Mouse (Mus musculus): ENCODE results near the gene Slc38a6. TPM values are rescaled to one million over a fixed set of nuclear protein-coding genes. Genes with fewer than 3 reads are reported as not detected.

Slc38a6 gene
- total RNA-seq, 1 experiment = 17.4 TPM

DNA sequence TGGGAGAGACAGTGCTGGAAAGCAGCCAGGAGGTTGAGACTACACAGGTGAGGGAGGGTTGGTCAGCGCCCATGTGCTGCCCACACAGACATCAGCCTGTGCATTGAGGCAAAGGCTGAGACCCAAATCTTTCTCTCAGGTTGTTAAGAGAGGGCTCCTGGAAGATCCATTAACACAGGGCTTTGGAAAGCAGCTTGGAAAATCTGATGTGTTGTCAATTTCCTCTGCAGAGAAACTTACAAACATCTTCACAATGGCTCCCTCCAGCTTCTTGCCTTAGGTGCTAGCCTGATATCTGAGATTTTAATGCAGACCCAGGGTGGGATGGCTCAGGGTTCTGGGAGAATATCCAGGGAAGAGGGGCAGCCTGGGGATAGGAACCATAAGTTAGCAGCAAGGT, 105.9 kb downstream of the Slc38a6 start:
- Histone ChIP-seq H3K4me1 (ENCODE audit: control insufficient read depth in 2 of 2, insufficient read depth in 2 of 2, low read length in 2 of 2, poor library complexity in 1 of 2) (peaks cover 0 to 11% of the 10 kb centered on the region in 2 experiments; a peak in 2 of 4 replicates), H3K27ac (ENCODE audit: insufficient read depth, low read depth, low read length, poor library complexity, severe bottlenecking) (no peak overlapping the region), H3K36me3 (ENCODE audit: control insufficient read depth, insufficient read depth, low read length, poor library complexity, severe bottlenecking) (no peaks in the 10 kb centered on the region), H3K9ac (ENCODE audit: insufficient read depth, low read depth, low read length, poor library complexity, severe bottlenecking) (no peak overlapping the region), H3K9me3 (ENCODE audit: control insufficient read depth, insufficient read depth, low read depth, low read length) (no peaks in the 10 kb centered on the region), H3K4me3 (ENCODE audit: insufficient read depth in 1 of 2, low read depth in 1 of 2, low read length in 2 of 2, poor library complexity in 1 of 2, severe bottlenecking in 1 of 2) (no peak overlapping the region)
- no peak for DNase-seq (ENCODE audit: low read depth, low spot score)
- in situ Hi-C loops (cut with MboI; ENCODE audit: low sequenced_read_pairs in 2 of 2, unreplicated experiment in 2 of 2) = no loop called here
- TF ChIP-seq ZC3H11A (IDR thresholded peaks at IDR 0.05; ENCODE audit: borderline replicate concordance, low read depth, low read length) (no peak), CHD2 (IDR thresholded peaks at IDR 0.05; ENCODE audit: low read depth, low read length) (no peak), ZNF384 (IDR thresholded peaks at IDR 0.05; ENCODE audit: low read depth, low read length) (no peak), MAFK (IDR thresholded peaks at IDR 0.05; ENCODE audit: insufficient read depth, low read depth, low read length) (no peak), HCFC1 (IDR thresholded peaks at IDR 0.05; ENCODE audit: borderline replicate concordance, insufficient read depth, low read length) (no peak)

DNA sequence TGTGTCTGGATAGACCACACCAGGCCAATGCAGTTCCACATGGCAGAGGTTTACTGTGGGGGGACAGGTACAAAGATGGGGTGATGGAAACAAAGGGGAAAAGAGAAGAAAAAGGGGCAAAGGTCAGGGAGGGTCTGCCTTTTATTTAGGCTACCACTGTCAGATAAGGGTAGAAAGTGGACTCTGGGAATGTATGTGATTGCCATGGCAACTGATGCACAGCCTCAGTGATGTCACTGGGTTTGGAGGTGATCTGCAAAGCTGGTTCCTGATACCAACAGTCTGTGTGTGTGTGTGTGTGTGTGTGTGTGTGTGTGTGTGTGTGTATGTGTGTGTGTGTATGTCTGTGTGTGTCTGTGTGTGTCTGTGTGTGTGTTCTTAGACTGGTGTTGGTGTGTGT, 106.4 kb downstream of the Slc38a6 start:
- no peak overlapping the region for H3K4me3 ChIP-seq (ENCODE audit: insufficient read depth in 1 of 2, low read depth in 1 of 2, low read length in 2 of 2, poor library complexity in 1 of 2, severe bottlenecking in 1 of 2)
- no peaks in the 10 kb centered on the region for H3K36me3 ChIP-seq (ENCODE audit: control insufficient read depth, insufficient read depth, low read length, poor library complexity, severe bottlenecking)
- H3K9ac ChIP-seq (ENCODE audit: insufficient read depth, low read depth, low read length, poor library complexity, severe bottlenecking) = no peak overlapping the region
- H3K4me1 ChIP-seq (ENCODE audit: control insufficient read depth in 2 of 2, insufficient read depth in 2 of 2, low read length in 2 of 2, poor library complexity in 1 of 2) = peaks cover 0 to 11% of the 10 kb centered on the region in 2 experiments; a peak in 2 of 4 replicates
- TF ChIP-seq CHD2 (IDR thresholded peaks at IDR 0.05; ENCODE audit: low read depth, low read length) = no peak
- no peak for TF ChIP-seq HCFC1 (IDR thresholded peaks at IDR 0.05; ENCODE audit: borderline replicate concordance, insufficient read depth, low read length)
- TF ChIP-seq MAFK (IDR thresholded peaks at IDR 0.05; ENCODE audit: insufficient read depth, low read depth, low read length) = no peak
- TF ChIP-seq ZC3H11A (IDR thresholded peaks at IDR 0.05; ENCODE audit: borderline replicate concordance, low read depth, low read length) = no peak
- no peak for TF ChIP-seq ZNF384 (IDR thresholded peaks at IDR 0.05; ENCODE audit: low read depth, low read length)
- no peak overlapping the region for H3K27ac ChIP-seq (ENCODE audit: insufficient read depth, low read depth, low read length, poor library complexity, severe bottlenecking)
- no peaks in the 10 kb centered on the region for H3K9me3 ChIP-seq (ENCODE audit: control insufficient read depth, insufficient read depth, low read depth, low read length)
- no peak for DNase-seq (ENCODE audit: low read depth, low spot score)
- in situ Hi-C loops (cut with MboI; ENCODE audit: low sequenced_read_pairs in 2 of 2, unreplicated experiment in 2 of 2) = no loop called here

- in situ Hi-C loops (cut with MboI; ENCODE audit: low sequenced_read_pairs in 2 of 2, unreplicated experiment in 2 of 2) = no loop called here
- no peak overlapping the region for H3K27ac ChIP-seq (ENCODE audit: insufficient read depth, low read depth, low read length, poor library complexity, severe bottlenecking)
- no peak overlapping the region for H3K9ac ChIP-seq (ENCODE audit: insufficient read depth, low read depth, low read length, poor library complexity, severe bottlenecking)
- DNase-seq (ENCODE audit: low read depth, low spot score) = no peak
- peaks cover 0 to 11% of the 10 kb centered on the region in 2 experiments; a peak in 2 of 4 replicates for H3K4me1 ChIP-seq (ENCODE audit: control insufficient read depth in 2 of 2, insufficient read depth in 2 of 2, low read length in 2 of 2, poor library complexity in 1 of 2)
- H3K9me3 ChIP-seq (ENCODE audit: control insufficient read depth, insufficient read depth, low read depth, low read length) = no peaks in the 10 kb centered on the region
- no peaks in the 10 kb centered on the region for H3K36me3 ChIP-seq (ENCODE audit: control insufficient read depth, insufficient read depth, low read length, poor library complexity, severe bottlenecking)
- TF ChIP-seq HCFC1 (IDR thresholded peaks at IDR 0.05; ENCODE audit: borderline replicate concordance, insufficient read depth, low read length) = no peak
- no peak overlapping the region for H3K4me3 ChIP-seq (ENCODE audit: insufficient read depth in 1 of 2, low read depth in 1 of 2, low read length in 2 of 2, poor library complexity in 1 of 2, severe bottlenecking in 1 of 2)
Observed at GRCm38 (mm10) chr12:73393881-73394291, 107.3 kb downstream of the Slc38a6 start.

DNA sequence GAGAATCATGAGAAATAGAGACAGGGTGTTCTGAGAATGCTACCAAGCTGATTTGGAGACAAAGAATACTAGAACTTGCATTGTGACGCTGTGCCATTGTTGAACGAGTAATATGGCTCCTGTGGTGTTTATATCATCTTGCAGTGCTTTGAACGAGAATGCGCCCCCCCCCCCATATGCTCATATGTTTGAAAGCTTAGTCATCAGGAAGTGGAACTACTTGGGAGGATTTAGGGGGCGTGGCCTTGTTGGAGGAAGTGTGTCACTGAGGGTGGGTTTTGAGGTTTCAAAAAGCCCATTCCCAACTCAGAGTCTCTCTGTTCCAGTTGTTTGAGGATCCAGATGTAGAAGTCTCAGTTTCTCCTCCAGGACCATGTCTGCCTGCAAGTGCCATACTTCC, 108.0 kb downstream of the Slc38a6 start:
- no peak for TF ChIP-seq HCFC1 (IDR thresholded peaks at IDR 0.05; ENCODE audit: borderline replicate concordance, insufficient read depth, low read length)
- TF ChIP-seq MAFK (IDR thresholded peaks at IDR 0.05; ENCODE audit: insufficient read depth, low read depth, low read length) = no peak
- no peak for TF ChIP-seq ZC3H11A (IDR thresholded peaks at IDR 0.05; ENCODE audit: borderline replicate concordance, low read depth, low read length)
- no peak for TF ChIP-seq ZNF384 (IDR thresholded peaks at IDR 0.05; ENCODE audit: low read depth, low read length)
- no peak for TF ChIP-seq CHD2 (IDR thresholded peaks at IDR 0.05; ENCODE audit: low read depth, low read length)
- no peak for DNase-seq (ENCODE audit: low read depth, low spot score)
- H3K4me3 ChIP-seq (ENCODE audit: insufficient read depth in 1 of 2, low read depth in 1 of 2, low read length in 2 of 2, poor library complexity in 1 of 2, severe bottlenecking in 1 of 2) = no peak overlapping the region
- no peaks in the 10 kb centered on the region for H3K36me3 ChIP-seq (ENCODE audit: control insufficient read depth, insufficient read depth, low read length, poor library complexity, severe bottlenecking)
- peaks cover 0 to 13% of the 10 kb centered on the region in 2 experiments; a peak in 2 of 4 replicates for H3K4me1 ChIP-seq (ENCODE audit: control insufficient read depth in 2 of 2, insufficient read depth in 2 of 2, low read length in 2 of 2, poor library complexity in 1 of 2)
- no peaks in the 10 kb centered on the region for H3K9me3 ChIP-seq (ENCODE audit: control insufficient read depth, insufficient read depth, low read depth, low read length)
- H3K9ac ChIP-seq (ENCODE audit: insufficient read depth, low read depth, low read length, poor library complexity, severe bottlenecking) = no peak overlapping the region
- H3K27ac ChIP-seq (ENCODE audit: insufficient read depth, low read depth, low read length, poor library complexity, severe bottlenecking) = no peak overlapping the region
- in situ Hi-C loops (cut with MboI; ENCODE audit: low sequenced_read_pairs in 2 of 2, unreplicated experiment in 2 of 2) = no loop called here

GRCm38 (mm10) chr12:73399426-73399825, 112.8 kb downstream of the Slc38a6 start:
- no peaks in the 10 kb centered on the region for H3K36me3 ChIP-seq (ENCODE audit: control insufficient read depth, insufficient read depth, low read length, poor library complexity, severe bottlenecking)
- no peaks in the 10 kb centered on the region for H3K9me3 ChIP-seq (ENCODE audit: control insufficient read depth, insufficient read depth, low read depth, low read length)
- peaks cover 0 to 2% of the 10 kb centered on the region in 2 experiments; a peak in 1 of 4 replicates for H3K4me1 ChIP-seq (ENCODE audit: control insufficient read depth in 2 of 2, insufficient read depth in 2 of 2, low read length in 2 of 2, poor library complexity in 1 of 2)
- DNase-seq (ENCODE audit: low read depth, low spot score) = no peak
- H3K9ac ChIP-seq (ENCODE audit: insufficient read depth, low read depth, low read length, poor library complexity, severe bottlenecking) = no peak overlapping the region
- in situ Hi-C loops (cut with MboI; ENCODE audit: low sequenced_read_pairs in 2 of 2, unreplicated experiment in 2 of 2) = no loop called here
- TF ChIP-seq ZNF384 (IDR thresholded peaks at IDR 0.05; ENCODE audit: low read depth, low read length) = no peak
- no peak for TF ChIP-seq CHD2 (IDR thresholded peaks at IDR 0.05; ENCODE audit: low read depth, low read length)
- TF ChIP-seq ZC3H11A (IDR thresholded peaks at IDR 0.05; ENCODE audit: borderline replicate concordance, low read depth, low read length) = no peak
- no peak for TF ChIP-seq MAFK (IDR thresholded peaks at IDR 0.05; ENCODE audit: insufficient read depth, low read depth, low read length)
- TF ChIP-seq HCFC1 (IDR thresholded peaks at IDR 0.05; ENCODE audit: borderline replicate concordance, insufficient read depth, low read length) = no peak
- no peak overlapping the region for H3K4me3 ChIP-seq (ENCODE audit: insufficient read depth in 1 of 2, low read depth in 1 of 2, low read length in 2 of 2, poor library complexity in 1 of 2, severe bottlenecking in 1 of 2)
- no peak overlapping the region for H3K27ac ChIP-seq (ENCODE audit: insufficient read depth, low read depth, low read length, poor library complexity, severe bottlenecking)

Data from ES-E14 (cell line).